Comparison of ENCODE assay signal across 8 mouse cellular contexts in genomic region chrX:103483047-103483446, GRCm38 (mm10).
DNase-seq lines count a peak whose midpoint lies in the region; ATAC-seq and TF ChIP-seq lines count a peak whose summit lies in the region.

No protein-coding gene starts in this region.

- peak overlapping the region; percentile 68 for H3K4me3 ChIP-seq in left cerebral cortex, adult 2 months
- H3K4me3 ChIP-seq in embryonic facial prominence, embryonic 12.5 days: peak overlapping the region; percentile 41; the same call in 1 of the 2 replicates
- H3K4me3 ChIP-seq in heart, embryonic 15.5 days: peak overlapping the region; percentile 49
- peak overlapping the region; percentile 42 for H3K4me3 ChIP-seq in limb, embryonic 12.5 days (replicated peaks)
- H3K4me3 ChIP-seq in midbrain, embryonic 14.5 days (replicated peaks; ENCODE audit: low read depth, low read length): peak overlapping the region; percentile 39

- peak in 1 of 2 experiments; percentile 60 for DNase-seq in left cerebral cortex, adult 2 months (ENCODE audit: extremely low spot score in 1 of 2, low spot score in 2 of 2)
- no peak for DNase-seq in left cerebral cortex, adult 11 months (ENCODE audit: low spot score)
- peak; percentile 64 for DNase-seq in midbrain, embryonic 14.5 days

- H3K9me3 ChIP-seq in embryonic facial prominence, embryonic 12.5 days: no peaks in the 10 kb centered on the region
- H3K9me3 ChIP-seq in heart, embryonic 15.5 days (replicated peaks): no peaks in the 10 kb centered on the region
- no peaks in the 10 kb centered on the region for H3K9me3 ChIP-seq in limb, embryonic 12.5 days
- H3K9me3 ChIP-seq in midbrain, embryonic 14.5 days (ENCODE audit: control insufficient read depth, low read length): no peaks in the 10 kb centered on the region

- 73% methylated on average over 17 of the region's 17 CpGs for WGBS in embryonic facial prominence, embryonic 12.5 days
- 74% methylated on average over 17 of the region's 17 CpGs for WGBS in heart, embryonic 15.5 days
- WGBS in limb, embryonic 12.5 days: 69% methylated on average over 17 of the region's 17 CpGs
- WGBS in midbrain, embryonic 14.5 days: 68% methylated on average over 17 of the region's 17 CpGs

- no peak for ATAC-seq in embryonic facial prominence, embryonic 12.5 days (ENCODE audit: insufficient number of reproducible peaks, insufficient read depth, low FRiP score, low TSS enrichment)
- ATAC-seq in heart, embryonic 15.5 days (replicated peaks; ENCODE audit: insufficient number of reproducible peaks, insufficient read depth, low FRiP score, low read depth): no peak
- no peak for ATAC-seq in limb, embryonic 12.5 days (ENCODE audit: insufficient number of reproducible peaks, insufficient read depth, low FRiP score, low TSS enrichment, low read depth)
- no peak for ATAC-seq in midbrain, embryonic 14.5 days (ENCODE audit: low FRiP score, low TSS enrichment)
- ATAC-seq in megakaryocyte-erythroid progenitor cell, adult 5-6 weeks (replicated peaks; ENCODE audit: low FRiP score, low TSS enrichment, poor library complexity, severe bottlenecking): no peak
- ATAC-seq in CD4-positive, CD25-positive, alpha-beta regulatory T cell, adult 4 months: no peak

- intact Hi-C loops in left cerebral cortex, adult 2 months (cut with DNase I): loop anchor here (2.0 to 5.0 kb wide), 3 partner anchors 192 to 454 kb away; no protein-coding TSS in a partner anchor

- peak overlapping the region; percentile 86; the same call in 1 of the 2 replicates for H3K27ac ChIP-seq in left cerebral cortex, adult 2 months
- no peak overlapping the region for H3K27ac ChIP-seq in embryonic facial prominence, embryonic 12.5 days
- no peak overlapping the region for H3K27ac ChIP-seq in heart, embryonic 15.5 days
- H3K27ac ChIP-seq in limb, embryonic 12.5 days: no peak overlapping the region
- H3K27ac ChIP-seq in midbrain, embryonic 14.5 days (replicated peaks; ENCODE audit: low read depth, low read length): no peak overlapping the region

- H3K27me3 ChIP-seq in embryonic facial prominence, embryonic 12.5 days: no peaks in the 10 kb centered on the region
- no peaks in the 10 kb centered on the region for H3K27me3 ChIP-seq in heart, embryonic 15.5 days
- no peaks in the 10 kb centered on the region for H3K27me3 ChIP-seq in limb, embryonic 12.5 days
- no peaks in the 10 kb centered on the region for H3K27me3 ChIP-seq in midbrain, embryonic 14.5 days (ENCODE audit: control insufficient read depth, insufficient read depth, low read length)

- no peaks in the 10 kb centered on the region for H3K4me1 ChIP-seq in embryonic facial prominence, embryonic 12.5 days
- no peaks in the 10 kb centered on the region for H3K4me1 ChIP-seq in heart, embryonic 15.5 days (replicated peaks)
- no peaks in the 10 kb centered on the region for H3K4me1 ChIP-seq in limb, embryonic 12.5 days (replicated peaks)
- no peaks in the 10 kb centered on the region for H3K4me1 ChIP-seq in midbrain, embryonic 14.5 days (ENCODE audit: control insufficient read depth, insufficient read depth, low read length)

- peak overlapping the region; percentile 17; the same call in 1 of the 2 replicates for H3K4me2 ChIP-seq in embryonic facial prominence, embryonic 12.5 days (replicated peaks)
- peak overlapping the region; percentile 53 for H3K4me2 ChIP-seq in heart, embryonic 15.5 days
- H3K4me2 ChIP-seq in limb, embryonic 12.5 days: peak overlapping the region; percentile 34; the same call in 1 of the 2 replicates
- H3K4me2 ChIP-seq in midbrain, embryonic 14.5 days (ENCODE audit: low read length): peak overlapping the region; percentile 47

- no peak for TF ChIP-seq CTCF in left cerebral cortex, adult 2 months (IDR thresholded peaks at IDR 0.05)

- no peak overlapping the region for H3K9ac ChIP-seq in embryonic facial prominence, embryonic 12.5 days
- H3K9ac ChIP-seq in heart, embryonic 15.5 days: no peak overlapping the region
- no peak overlapping the region for H3K9ac ChIP-seq in limb, embryonic 12.5 days (replicated peaks)
- no peak overlapping the region for H3K9ac ChIP-seq in midbrain, embryonic 14.5 days (replicated peaks; ENCODE audit: low read length)

- no peaks in the 10 kb centered on the region for H3K36me3 ChIP-seq in embryonic facial prominence, embryonic 12.5 days
- no peaks in the 10 kb centered on the region for H3K36me3 ChIP-seq in heart, embryonic 15.5 days
- H3K36me3 ChIP-seq in limb, embryonic 12.5 days: no peaks in the 10 kb centered on the region
- no peaks in the 10 kb centered on the region for H3K36me3 ChIP-seq in midbrain, embryonic 14.5 days (ENCODE audit: control insufficient read depth, insufficient read depth, low read length)
